Mouse (Mus musculus): Measurements from ENCODE around the gene Cnbp.

The Cnbp gene

GRCm38 (mm10) chr6:87850155-87850899 lies 579 bp downstream of the Cnbp start:
- DNase-seq (ENCODE audit: low spot score), result peak; percentile 51

- no peak for DNase-seq (ENCODE audit: low spot score)
These were observed 1.1 kb downstream of the Cnbp start for GRCm38 (mm10) chr6:87849780-87850154.

- no peak for DNase-seq (ENCODE audit: low spot score)
These were observed 4.1 kb downstream of the Cnbp start for GRCm38 (mm10) chr6:87846813-87847212.

- no peak for DNase-seq (ENCODE audit: low spot score)
These were observed 5.7 kb downstream of the Cnbp start for GRCm38 (mm10) chr6:87845031-87845695.

GRCm38 (mm10) chr6:87842254-87842653 lies 8.7 kb downstream of the Cnbp start:
- no peak for DNase-seq (ENCODE audit: low spot score)

- DNase-seq (ENCODE audit: low spot score), result no peak
These were observed 9.3 kb downstream of the Cnbp start for GRCm38 (mm10) chr6:87841635-87842034.

- DNase-seq (ENCODE audit: low spot score), result no peak
These were observed 11.0 kb downstream of the Cnbp start for GRCm38 (mm10) chr6:87839797-87840341.

- peak; percentile 94 for DNase-seq (ENCODE audit: low spot score)
These were observed 12.2 kb downstream of the Cnbp start, which contains the start of gene Isy1 for GRCm38 (mm10) chr6:87838551-87839197. Gene Isy1, minus strand, starts transcription at chr6:87838798.

GRCm38 (mm10) chr6:87835695-87836094 lies 15.2 kb downstream of the Cnbp start, which contains the start of gene Gm45140:
Gene Gm45140, minus strand, starts transcription at chr6:87835795.
- no peak for DNase-seq (ENCODE audit: low spot score)

- no peak for DNase-seq (ENCODE audit: low spot score)
These were observed 30.5 kb downstream of the Cnbp start for GRCm38 (mm10) chr6:87820366-87820765.

GRCm38 (mm10) chr6:87814486-87814885 lies 36.4 kb downstream of the Cnbp start:
- no peak for DNase-seq (ENCODE audit: low spot score)

GRCm38 (mm10) chr6:87812656-87813055 lies 38.2 kb downstream of the Cnbp start:
- DNase-seq (ENCODE audit: low spot score), result no peak

GRCm38 (mm10) chr6:87811675-87812338 lies 39.1 kb downstream of the Cnbp start, which contains the start of gene Rab43:
Gene Rab43, minus strand, starts transcription at chr6:87812164.
- DNase-seq (ENCODE audit: low spot score), result peak; percentile 95

GRCm38 (mm10) chr6:87810713-87811669 lies 39.9 kb downstream of the Cnbp start:
- peak; percentile 62 for DNase-seq (ENCODE audit: low spot score)

- DNase-seq (ENCODE audit: low spot score), result no peak
These were observed 40.6 kb downstream of the Cnbp start for GRCm38 (mm10) chr6:87810311-87810710.

GRCm38 (mm10) chr6:87809651-87810161 lies 41.2 kb downstream of the Cnbp start:
- no peak for DNase-seq (ENCODE audit: low spot score)

GRCm38 (mm10) chr6:87809144-87809543 lies 41.8 kb downstream of the Cnbp start:
- no peak for DNase-seq (ENCODE audit: low spot score)

GRCm38 (mm10) chr6:87808521-87808920 lies 42.4 kb downstream of the Cnbp start:
- no peak for DNase-seq (ENCODE audit: low spot score)

- no peak for DNase-seq (ENCODE audit: low spot score)
These were observed 43.0 kb downstream of the Cnbp start for GRCm38 (mm10) chr6:87807735-87808440.

- DNase-seq (ENCODE audit: low spot score), result no peak
These were observed 44.0 kb downstream of the Cnbp start for GRCm38 (mm10) chr6:87806857-87807256.

Data from urinary bladder, postnatal 14 days (tissue).